Mouse (Mus musculus): Measurements from ENCODE around the gene Znrf3.
A peak's percentile ranks its signal among the peaks of the same experiment; 100 is the strongest.

Gene Znrf3

DNA sequence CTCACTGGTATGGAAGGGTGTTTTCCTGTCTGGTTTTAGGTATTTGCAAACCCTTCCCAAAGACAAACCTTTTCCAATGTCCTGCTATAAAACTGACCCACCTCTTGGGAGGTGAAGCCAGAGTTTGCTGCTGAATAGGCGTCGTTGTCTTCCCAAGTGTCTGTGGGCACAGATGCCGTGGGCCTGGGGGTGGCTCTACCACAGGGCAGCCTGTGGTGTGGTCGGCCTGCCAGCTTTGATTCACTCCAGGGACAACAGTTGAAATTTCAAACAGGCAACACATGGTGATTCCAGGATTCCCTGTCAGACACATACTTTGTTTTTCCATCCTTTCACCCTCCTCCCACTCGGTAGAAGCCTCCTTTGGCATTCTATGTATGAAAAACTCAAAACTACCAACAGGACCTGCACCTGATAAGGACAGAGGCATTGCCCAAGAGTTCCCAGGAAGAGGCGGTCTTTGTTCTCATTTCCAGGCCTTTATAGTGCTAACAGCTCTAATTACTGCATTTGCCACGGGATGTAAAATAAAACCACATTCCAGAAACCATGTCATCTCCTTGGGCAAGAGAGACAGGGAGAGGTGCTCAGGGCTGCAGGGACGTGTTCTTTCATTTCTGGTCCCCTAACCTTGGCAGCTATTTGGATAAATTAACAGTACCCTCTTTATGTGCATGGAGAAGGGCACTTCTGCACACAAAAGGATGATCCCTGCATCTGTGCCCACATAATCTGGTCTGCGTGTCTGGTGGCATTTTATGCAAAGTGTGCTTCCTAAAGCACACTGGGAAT, 173.2 kb downstream of the Znrf3 start:
- DNase-seq (ENCODE audit: low spot score) = peak; percentile 44

DNA sequence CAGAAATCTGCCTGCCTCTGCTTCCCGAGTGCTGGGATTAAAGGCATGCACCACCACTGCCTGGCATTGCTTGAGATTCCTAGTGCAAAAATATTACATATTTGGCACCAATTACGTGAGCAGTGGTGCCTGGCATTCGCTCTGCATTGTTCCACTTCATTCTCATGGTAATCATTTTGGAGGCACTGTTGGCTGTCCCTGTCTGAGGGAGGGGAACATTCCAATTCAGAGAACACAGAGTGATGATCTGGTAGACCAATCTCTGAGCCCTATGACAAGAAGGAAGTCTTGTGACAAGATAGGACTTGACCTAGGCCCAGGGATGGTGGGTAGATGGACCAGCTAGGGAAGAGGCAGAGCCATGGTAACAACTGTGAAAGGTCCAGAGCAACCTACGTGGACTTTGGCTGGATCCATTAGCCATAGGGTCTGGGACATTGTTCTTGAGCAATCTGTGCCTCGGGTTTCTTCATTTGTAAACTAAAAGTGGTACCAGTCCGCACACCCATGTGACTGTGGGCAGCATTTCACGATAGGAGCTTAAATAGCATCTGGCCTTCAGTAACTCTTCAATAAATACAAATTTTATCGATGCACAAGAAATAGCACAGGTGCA, 174.7 kb downstream of the Znrf3 start:
- DNase-seq (ENCODE audit: low spot score) = no peak

DNA sequence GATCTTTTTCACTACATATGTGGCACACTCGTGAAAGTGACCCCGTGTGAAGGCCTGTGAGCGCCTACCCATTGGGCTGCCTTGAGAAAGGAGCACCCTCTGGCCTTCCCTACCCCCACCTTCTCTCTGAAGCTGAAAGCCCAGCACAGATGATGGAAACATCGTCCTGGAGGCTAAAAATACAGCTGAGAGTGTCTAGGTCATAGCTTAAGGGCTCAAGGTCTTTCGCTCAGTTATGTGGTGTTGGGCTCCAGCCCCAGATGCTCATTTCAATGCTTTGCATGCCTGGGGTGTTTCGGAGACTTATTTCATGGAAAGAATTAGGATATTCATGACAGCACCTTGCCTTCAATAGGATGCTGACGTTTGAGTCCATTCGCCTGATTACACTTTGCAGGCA, 178.9 kb downstream of the Znrf3 start:
- no peak for DNase-seq (ENCODE audit: low spot score)

DNA sequence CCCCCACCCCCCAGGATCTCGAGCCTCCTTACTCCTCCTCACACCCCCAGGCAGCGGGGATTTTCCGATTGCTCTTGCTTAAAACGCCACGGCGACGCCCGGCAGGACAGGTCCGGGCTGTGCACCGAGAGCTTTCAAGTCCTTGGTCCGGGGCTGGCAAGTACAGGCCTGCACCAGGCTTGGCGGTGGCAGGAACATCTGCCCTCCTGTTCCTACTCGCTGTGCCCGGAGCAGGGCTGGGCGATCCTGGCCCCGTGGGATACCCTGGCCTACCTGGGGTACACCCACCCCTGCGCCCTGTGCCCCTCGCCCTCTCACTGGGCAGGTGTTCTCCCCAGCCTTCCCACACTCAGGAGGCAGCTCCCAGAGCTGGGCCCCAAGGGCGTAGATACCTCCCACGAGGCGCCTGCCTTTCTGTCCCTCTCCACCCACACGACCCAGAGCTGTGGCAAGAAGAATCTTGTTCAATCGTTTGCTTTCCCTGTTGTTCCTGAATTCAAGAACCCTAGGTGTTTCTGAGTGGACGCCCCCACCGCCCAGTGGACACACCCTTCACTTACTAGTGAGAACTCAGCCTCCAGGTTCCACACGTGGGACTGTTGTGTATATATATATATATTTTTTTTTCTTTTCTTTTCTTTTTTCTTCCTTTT, 181.4 kb downstream of the Znrf3 start:
- no peak for DNase-seq (ENCODE audit: low spot score)

DNA sequence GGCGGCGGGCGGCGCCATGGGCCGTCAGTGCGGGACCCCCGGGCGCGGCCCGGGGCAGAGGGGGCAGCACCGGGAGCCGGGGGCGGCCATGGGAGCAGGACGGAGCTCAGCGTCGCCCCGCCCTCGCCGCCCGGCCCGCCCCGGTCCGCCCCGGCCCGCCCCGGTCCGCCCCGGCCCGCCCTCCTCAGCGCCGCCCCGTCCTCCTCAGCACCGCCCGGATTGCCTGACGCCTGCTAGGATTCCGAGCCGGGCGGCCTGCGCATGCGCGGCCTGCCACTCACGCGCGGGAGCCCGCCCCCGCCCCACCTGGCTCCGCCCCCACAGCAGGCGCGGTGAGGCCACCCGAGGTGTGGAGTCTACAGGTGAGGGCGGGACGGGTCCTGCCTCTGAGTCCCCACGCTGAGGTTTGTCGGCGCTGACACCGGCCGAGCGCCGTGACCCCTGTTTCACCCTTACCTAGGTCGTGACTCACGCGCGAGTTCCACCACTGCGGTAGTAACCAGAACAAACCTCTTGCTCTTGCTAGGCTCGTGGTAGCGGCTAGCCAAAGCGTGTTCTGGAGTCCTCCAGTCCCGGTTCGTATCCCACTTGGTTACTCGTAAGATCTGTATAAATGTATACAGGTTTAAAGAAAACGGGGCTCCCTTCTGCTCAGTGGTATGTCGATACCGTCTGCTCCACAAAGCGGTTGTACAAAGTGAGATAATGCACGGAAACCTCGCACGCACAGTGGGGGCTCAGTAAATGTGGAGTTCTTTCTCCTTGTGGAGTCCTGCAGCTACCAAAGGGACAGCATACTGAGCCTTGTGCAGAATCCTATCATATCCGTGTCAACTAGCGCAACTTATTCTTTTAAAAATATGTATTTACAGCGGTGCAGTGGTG, 182.9 kb downstream of the Znrf3 start, which contains the start of gene Kremen1:
Kremen1 (minus strand) TSS at position 51 of the 885 bp plus-strand sequence.
- DNase-seq (ENCODE audit: low spot score) = peak; percentile 97

DNA sequence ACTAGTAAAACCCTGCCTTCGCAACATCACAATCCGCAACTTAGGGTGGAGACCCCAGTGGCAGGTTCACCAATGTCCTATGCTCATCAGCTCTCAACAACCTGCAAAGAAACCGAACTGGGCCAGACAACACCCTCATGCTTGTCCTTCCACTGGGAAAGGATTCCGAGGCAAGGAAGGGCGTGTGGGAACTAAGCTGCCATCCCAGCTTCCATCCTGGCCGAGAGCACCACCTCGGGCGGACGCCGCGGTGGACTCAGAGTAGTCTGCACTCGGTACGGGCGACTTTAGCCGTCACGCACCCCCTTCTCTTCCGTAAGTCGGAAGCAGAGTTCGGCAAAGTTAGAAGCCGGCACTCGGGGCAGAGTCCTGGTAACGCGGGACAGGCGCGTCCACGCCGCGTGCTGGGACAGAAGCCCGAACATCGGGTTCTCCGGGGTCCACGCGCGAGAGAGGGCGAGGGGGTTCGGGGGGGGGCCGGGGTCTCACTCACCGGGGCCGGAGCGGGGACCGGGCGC, 183.6 kb downstream of the Znrf3 start:
- peak; percentile 70 for DNase-seq (ENCODE audit: low spot score)

DNA sequence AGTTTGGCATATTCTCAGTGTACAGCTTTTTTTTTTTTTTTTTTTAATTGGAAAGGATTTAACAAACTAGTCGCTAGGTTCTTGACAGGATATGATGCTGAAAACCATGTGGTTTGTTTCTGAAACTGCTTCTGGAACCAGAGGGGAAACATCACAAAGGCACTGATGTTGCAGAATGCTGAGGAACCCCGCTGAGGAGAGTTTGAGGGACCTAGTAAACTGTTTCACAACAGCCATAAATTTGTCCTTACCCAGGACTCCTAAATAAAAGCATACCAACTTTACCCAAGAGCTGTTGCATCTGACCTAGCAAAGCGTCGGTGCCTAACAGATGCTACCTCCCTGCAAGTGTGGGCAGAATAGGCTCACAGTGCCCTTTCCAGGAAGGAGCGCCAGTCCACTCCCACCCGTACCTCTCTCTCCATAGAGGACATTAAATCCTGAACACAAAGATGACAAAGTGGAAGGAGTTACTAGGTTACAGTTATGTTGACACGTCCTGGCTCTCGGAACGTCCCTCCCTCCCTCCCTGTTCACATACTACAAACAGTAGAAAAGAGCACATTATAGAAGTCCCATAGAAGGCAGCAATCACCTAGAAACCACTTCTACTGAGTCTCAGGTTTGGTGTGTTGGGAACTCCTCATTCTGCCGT, 184.6 kb downstream of the Znrf3 start:
- no peak for DNase-seq (ENCODE audit: low spot score)

DNA sequence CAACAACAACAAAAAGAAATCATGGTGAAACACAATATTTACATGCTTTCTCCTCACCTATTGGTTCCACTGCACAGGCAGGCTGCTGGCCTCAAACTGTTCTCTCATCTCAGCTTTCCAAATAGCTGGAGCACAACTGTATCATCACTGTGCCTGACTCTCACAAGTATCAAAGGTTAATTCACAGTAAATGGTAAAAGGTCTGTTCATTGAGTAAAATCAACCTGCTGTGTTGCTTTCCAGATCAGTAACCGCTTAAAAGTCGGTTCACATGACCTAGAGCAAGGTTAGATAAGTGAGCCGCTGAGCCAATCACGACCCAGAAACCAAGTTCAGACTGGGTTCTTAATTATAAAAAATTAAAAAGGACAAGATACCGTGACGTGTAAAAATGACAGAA, 186.6 kb downstream of the Znrf3 start:
- no peak for DNase-seq (ENCODE audit: low spot score)

DNA sequence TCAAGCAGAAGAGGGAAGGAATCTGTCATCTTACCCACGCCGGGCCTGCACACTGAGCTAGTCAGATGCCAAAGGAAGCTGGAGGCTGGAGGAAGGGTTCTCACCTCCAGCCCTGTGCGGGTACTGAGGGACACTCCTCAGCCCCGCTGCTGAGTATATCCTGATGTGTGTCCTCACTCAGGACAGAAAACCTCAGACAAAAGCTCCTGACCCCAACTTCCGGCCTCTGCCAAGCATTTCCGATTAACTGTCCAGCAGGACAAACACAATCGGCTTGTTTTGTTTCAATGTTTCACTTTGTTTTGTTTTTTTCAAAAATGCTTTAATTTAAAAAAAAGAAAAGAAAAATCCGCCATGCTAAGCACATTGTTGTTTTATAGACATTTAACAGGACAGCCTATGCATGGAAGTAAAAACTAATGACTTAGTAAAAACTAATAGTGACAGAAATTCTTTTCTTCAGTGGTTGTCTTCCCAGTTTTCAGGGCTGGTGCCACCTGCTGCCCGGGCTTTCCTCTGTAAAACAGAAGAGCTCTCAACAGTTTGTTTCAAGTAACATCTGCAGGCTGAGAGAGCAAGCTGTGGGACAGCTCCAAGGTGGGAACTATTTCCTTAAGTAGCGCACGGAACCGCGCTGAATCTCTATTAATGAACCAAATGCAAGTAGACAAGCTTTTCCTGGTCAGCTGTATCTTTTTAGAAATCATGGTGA, 187.3 kb downstream of the Znrf3 start:
- DNase-seq (ENCODE audit: low spot score) = no peak

DNA sequence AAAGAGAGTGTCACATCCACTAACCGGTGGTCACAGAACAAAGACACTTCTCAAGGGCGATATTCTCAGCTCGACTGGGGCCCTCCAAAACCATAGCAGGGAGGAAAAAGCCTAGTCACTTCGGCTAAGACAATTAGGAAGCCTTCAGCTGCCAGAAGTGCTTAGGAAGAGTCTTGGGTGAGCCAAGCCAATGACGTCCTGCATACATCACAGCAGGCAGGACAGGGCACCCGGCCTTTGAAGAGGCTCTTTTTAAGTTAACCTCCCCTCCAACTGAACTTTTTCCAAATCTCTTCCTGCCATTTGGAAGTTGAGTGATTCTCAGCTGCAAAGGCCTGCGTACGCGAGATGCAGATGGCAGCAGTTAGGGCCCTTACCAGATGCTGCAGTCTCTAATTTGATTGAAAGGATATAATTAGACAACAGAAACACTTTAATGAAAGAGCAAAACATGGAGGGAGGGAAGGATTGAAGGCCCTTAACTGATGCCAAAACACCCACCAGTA, 189.1 kb downstream of the Znrf3 start:
- peak; percentile 86 for DNase-seq (ENCODE audit: low spot score)

DNA sequence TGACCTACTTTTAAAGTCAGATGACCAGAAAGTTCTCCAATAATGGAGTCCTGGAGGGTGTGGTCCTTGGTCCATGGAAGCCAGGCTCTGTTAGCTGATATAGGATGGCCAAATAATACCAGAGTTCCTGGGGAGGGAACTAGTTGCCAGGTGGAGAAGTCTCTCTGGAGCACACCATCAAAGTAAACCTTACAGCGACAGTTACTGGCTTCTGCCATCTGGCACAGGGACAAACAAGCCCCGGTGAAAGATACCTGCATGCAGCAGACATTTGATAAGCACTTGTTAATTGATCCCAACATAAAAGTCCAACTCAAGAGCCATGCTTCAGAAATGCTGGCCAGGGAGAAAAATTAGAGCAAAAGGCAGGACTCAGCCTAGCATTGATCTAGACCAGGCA, 190.6 kb downstream of the Znrf3 start:
- no peak for DNase-seq (ENCODE audit: low spot score)

DNA sequence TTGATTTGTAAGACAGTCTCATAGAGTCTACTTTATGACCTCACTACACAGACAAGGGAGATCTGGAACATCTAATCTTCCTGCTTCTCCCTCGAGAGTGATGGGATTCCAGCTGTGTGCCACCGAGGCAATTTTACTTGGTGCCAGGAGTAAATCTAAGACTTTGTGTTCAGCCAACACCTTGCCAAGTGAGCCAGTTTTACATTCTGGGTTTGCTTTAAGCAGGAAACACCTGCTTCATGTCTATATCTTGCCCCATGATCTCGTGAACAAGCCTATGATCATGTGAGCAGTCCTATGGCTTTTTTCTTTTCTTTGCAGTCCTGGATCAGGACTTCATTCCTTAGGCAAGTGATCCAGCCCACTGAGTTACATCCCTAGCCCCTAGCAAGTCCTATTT, 191.1 kb downstream of the Znrf3 start:
- DNase-seq (ENCODE audit: low spot score) = no peak

DNA sequence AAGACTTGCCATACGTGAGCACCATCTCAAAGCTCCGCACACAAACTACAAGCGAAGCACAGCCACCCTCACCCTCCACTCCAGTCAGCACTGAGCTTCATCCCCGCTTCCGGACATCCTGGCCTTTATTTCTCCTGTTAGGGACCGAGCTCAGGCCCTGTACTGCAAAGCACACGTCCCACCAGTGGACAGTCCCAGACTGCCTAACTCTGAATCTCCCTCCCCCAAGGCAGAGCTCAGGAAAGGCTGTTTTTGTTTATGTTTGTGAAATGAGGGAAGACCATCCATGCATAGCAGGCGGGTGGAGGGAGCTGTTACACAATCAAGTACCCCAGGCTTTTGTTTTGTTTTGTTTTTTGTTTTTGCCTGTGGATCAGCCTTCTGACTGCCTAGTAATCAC, 191.9 kb downstream of the Znrf3 start:
- no peak for DNase-seq (ENCODE audit: low spot score)

DNA sequence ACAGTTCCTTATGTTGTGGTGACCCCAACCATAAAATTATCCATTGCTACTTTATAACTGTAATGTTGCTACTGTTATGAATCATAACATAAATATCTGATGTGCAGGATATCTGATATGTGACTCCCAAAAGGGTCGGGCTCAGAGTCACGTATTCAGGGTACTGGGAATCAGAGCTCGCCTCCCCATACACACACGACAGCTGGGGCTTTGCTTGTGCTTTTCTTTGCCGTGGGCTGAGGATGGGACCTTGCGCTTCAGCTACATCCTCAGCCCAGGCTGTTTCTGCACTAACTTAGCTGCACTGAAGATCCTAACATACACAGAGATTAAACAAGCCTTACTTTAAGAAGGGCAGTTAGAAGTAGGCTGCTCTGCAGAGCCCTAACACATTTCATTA, 193.5 kb downstream of the Znrf3 start:
- no peak for DNase-seq (ENCODE audit: low spot score)

DNA sequence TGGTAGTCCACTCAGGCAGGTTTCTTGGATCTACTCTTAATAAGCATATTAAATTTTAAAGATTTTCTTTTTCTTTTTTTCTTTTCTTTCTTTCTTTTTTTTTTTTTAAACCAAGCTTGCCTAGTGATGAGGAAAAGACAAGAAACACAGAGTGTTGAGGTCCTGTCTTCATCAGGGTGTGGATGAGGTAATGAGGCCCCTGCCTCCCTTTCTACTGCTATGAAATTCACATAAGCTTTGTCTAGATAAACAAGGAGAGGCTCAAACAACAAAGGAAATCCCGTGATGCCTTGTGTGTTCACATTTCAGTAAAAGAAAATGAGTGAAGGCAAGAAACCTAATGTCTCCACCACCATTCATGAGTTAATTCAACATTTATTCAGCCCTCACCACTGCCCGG, 196.4 kb downstream of the Znrf3 start:
- DNase-seq (ENCODE audit: low spot score) = no peak

DNA sequence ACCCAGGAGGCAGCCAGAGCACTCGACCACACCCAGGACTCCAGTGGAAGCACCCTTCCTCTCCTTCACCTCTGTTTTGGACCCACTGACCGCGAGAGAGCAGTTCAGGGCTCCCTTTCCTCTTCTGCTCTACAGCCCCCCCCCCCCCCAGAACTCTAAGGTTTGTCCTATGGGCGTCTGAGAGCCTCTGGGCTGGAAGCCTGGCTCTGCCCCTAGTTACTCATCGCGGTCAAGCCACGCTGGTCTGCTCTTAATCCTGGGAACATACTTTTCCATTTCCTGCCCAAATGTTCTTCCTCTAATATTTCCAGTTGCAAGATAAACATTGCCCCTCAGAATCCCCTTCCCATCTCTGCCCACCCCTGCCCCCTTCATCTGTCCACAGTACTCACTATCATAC, 199.2 kb downstream of the Znrf3 start:
- DNase-seq (ENCODE audit: low spot score) = no peak

DNA sequence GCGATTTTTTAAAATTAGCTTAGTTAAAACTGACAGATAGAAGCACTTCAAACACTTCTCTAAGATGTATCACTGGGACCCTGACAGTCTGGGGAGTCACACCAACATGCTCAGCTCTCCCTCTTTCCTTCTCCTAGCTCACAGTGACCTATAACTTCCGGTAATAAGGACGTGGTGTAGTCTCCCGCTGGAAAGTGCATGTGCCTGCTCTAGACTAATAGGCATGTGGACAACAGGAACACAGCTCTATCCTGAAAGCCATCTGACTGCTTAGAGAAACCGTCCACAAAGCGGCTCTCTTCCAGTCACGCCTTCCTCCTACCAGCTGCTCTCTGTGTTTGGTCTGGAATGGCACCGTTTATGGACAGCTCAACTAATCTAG, 199.9 kb downstream of the Znrf3 start:
- DNase-seq (ENCODE audit: low spot score) = peak; percentile 77

DNA sequence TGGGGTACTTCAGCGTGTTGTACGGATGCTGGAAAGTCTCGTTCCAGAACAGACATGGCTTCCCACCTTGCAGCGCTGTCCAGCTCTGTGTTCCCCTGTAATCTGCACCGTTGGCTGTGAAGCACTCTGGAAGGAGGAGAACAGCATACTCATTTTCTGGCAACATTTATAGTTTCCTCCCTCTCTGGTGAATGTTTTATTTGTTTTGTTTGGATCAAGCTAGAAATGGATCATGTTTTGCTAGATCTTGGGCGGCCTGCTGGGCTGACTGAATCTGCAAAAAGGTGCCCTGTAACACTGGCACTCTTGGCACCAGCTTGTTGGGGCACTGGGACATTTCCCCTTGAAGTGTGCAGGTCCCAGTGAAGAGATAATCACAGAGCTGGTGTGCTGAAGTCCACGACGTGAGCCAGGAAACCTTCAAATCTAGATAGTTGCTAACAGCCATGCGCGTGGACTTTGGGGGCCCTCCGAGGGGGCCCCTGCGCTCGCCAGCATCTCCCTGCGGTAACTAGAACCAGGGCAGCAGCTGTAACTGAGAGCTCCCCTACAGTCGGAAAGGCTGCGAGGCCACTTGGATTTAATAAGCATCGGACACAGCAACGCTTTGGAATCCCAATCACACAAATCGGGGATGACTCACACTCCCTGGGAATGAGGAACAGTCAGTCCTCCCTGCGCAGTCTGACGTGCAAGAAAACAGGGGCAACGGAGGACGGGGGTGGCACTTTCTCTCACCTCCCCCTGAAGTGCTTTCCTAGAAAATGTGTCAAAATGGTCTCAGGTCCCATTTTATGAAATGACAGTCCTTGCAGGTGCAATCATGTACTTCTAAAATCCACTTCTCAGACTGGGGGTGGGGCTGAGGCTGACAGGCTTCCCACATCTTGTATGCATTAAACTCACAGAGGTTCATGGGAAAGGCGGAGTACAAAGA, 200.6 kb downstream of the Znrf3 start:
- DNase-seq (ENCODE audit: low spot score) = peak; percentile 83

DNA sequence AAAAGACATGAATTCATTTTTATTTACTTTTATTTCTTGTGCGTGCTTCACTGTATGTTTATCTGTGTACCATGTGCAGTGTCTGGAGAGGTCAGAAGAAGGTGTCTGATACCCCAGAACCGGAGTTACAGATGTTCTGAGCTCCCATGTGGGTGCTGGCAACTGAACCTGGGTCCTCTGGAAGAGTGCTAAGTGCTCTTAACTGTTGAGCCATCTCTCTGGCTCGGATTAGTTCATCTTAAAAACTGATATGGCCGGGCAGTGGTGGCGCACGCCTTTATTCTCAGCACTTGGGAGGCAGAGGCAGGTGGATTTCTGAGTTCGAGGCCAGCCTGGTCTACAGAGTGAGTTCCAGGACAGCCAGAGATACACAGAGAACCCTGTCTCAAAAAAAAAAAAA, 201.4 kb downstream of the Znrf3 start:
- no peak for DNase-seq (ENCODE audit: low spot score)

DNA sequence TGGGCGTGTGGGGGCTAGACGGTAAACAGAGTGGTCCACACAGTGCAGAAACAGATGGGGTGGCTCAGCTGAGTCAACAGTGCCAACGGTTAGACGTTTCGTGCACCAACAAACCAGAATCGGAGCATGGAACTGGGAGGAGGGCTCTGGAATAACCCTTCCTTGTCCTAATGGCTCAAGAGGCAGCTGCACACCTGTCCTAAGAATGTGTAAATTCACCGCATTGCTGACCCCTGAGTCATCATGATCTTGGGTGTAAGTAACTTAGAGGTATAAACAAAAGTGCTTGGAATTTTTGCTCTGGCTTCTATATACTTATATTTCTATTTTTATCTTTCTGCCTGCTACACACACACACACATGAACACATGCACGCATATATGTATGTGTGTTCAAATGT, 202.5 kb downstream of the Znrf3 start:
- no peak for DNase-seq (ENCODE audit: low spot score)

All from MN1 (cell line).